Mouse (Mus musculus): ENCODE results near the gene Vti1a.

The Vti1a gene

DNA sequence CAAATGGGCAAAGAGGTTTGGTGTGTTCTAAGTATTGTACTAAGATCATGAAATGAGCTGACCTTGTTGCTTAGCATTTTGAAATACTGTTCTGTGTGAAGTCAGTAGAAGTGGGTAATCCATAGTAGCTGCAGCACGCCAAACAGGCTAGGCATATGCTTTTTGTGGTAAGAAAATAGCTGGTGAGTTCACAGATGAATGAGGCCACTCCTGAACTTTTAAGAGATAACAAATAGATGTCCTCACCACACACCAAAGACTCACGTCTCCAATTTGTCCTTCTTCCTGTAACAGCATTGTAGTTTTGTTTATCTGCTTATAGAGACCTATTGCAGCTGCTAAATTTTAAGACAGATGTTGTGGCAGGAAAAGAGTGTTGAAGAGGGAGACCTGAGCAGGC is 62.8 kb downstream of the Vti1a start:
- DNase-seq (ENCODE audit: low spot score in 2 of 2), result no peak

DNA sequence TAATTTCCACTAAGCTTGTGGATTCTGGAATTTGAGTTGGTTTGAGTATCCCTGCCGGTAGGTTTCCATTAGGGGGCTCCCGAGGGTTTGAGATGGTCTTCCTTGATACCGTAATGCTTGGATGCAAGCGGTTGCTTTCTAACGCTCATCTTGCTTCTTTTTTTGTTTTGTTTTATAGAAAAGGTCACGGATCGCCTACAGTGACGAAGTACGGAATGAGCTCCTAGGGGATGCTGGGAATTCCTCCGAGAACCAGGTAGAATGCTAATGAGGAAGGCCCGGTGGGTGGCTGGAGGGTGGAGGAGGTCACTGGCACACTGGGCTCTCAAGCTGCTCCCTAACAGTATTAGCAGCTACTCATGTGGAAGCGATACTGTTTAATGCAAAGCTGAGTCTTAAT is 64.7 kb downstream of the Vti1a start:
- DNase-seq (ENCODE audit: low spot score in 2 of 2), result no peak

DNA sequence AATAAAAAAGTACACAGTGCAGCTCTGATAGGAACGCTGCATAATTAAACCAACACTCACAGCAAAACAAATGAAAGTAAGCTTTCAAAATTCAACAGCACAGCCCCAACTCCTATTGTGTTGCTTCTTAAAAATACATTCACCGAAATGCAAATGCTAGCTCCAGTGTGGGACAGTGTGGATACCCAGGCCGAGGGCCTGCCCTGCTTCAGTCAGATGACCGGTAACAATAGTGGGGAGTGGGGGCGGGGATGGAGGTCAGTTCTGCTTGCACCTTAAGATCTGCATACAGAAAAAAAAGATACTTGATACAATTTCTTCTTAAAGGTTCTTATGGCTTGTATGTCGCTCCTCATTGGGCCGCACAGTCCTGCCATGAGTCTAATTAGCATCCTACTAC is 65.2 kb downstream of the Vti1a start:
- DNase-seq (ENCODE audit: low spot score in 2 of 2), result no peak

DNA sequence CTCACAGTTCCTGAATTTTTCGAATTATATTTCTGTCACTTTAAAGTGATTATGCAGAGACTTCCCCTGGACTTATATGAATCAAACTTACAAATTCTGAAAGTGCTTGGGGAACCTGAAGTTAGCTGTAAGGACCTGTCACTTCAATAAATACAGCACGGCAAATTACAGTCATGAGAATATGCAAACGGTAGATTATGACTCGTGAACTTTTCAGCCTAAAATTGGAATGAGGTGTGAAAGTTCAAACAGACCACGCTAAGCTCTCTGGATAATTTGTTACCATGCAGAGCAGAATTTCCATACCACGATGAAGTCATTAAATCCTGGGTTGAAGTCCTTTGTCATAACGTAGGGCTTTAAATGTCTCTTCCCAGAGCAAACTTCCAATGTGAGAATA is 66.7 kb downstream of the Vti1a start:
- no peak for DNase-seq (ENCODE audit: low spot score in 2 of 2)

DNA sequence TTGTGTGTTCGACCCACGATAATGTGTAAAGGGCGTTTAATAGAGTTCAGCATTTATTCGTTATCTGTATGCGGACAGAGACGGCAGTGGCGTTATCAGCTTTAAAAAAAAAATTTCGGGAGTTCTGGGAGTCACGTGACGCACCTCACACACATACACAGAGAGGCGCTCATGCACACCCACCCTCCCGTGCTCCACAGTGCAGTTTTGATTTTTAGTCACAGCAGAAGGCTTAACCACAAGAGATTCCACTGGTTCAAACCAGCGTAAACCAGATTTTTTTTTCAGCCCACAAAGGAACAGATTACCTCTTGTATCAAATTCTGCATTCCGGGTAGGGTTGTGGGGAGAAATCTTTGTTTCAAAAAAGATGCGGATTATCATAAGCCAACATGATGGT is 68.5 kb downstream of the Vti1a start:
- DNase-seq (ENCODE audit: low spot score in 2 of 2), result no peak

DNA sequence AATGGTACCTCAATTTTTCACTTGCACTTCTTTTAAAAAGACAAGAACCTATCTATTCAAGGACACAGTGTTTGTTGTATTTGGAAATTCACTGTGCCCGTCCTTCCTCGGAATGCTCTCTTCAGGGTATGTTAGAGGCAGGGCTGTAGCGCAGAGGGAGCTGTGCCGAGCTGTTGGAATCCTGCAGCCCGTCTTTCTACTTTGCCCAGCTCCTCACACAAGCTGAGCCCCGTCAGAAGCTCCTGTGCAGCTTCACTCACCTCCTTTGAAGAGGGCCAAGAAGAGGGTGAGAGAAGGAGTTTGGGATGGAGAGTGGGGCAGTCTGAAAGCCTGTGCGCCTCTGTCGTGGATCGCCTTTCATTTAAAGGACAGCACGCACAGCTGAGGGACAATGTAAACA is 72.9 kb downstream of the Vti1a start:
- DNase-seq (ENCODE audit: low spot score in 2 of 2), result no peak

DNA sequence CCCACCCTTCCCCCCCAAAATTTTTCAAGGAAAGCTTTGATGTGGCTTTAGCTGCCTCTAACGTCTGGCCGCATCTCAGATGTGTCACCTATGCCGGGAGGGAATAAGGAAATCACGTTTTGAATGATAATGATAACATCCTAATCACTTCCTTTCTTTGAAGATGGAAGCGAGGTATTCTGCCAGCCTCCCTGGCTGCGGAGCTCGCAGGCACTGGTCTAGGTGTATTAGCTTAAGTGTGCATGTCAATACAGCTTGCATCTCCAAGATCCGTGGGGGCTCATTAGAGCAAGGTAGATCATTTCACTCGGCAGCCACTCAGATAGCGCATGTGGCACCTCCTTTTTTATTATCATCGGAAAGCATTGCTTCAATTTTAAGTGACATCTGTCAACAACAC is 74.2 kb downstream of the Vti1a start:
- no peak for DNase-seq (ENCODE audit: low spot score in 2 of 2)

DNA sequence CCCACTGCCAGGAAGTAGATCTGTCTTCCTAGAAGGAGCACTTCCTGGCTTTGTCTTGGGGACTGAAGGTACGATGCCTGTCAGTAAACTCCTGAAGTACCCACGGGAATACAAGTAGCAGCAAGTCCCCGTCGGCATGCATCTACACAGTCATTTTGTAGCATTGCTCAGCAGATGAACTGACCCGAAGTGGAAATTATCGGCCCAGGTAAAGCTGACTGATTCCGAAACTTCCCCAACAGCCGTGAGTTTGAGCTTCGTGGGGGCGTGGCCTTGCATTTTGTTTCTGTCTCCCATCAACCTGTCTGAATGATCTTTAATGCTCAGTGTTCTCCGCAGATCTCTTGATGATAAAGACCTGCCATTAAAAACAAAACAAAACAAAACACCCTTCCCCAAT is 85.5 kb downstream of the Vti1a start:
- no peak for DNase-seq (ENCODE audit: low spot score in 2 of 2)

DNA sequence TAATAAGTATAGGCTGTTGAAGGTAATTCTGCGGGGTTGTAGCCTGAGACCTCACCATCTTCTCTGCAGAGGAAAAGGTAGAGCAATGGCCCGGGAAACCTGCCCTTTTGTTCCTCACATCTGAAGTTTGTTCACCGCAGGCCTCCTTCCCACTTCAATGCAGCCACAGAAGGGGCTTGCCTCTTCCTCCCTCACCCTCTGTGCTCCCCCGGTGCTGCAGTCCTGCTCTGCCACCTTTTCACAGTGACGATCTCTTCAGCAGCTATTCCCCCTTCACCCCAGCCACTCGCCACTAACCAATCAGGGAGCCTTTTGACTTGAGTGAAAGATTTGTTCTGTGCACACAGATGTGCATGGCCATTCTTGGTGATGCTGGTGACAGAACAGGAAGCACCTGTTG is 92.4 kb downstream of the Vti1a start:
- DNase-seq (ENCODE audit: low spot score in 2 of 2), result no peak

DNA sequence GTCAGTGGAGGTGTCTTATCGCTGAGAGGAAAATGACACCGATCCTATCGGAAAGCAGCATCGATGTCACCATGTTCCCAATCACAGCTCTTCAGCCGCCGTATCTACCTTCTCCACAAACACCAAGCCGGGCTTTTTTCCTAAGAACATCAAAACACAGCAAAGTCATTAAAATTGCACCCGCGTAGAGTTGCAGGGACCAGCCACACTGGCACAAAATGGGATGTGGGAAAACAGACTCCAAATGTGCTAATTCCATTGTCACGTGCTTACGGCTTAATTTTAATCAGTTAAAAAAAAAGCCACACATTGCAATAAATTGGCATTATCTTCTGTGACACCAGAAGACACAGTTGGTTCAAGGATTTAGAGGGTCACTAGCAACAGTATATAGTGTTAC is 95.3 kb downstream of the Vti1a start:
- no peak for DNase-seq (ENCODE audit: low spot score in 2 of 2)

DNA sequence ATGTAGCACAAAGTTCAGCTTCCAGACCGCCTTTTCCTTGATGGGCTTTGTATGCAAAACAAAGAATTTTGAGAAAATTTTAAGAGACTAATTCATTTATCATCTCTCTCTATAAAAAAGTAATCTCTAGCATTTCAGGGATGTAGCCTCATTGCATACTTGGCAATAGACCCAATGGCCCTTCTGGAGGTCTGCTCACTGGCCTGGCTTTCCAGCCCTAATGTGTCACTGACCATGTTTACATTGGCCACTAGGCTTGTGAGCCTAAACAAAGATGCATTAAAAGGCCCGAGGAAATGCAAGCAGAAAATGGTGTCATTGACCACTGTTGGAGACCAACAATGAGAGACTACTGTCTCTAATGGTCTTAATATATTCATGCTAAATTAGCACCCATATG is 95.8 kb downstream of the Vti1a start:
- DNase-seq (ENCODE audit: low spot score in 2 of 2), result no peak

DNA sequence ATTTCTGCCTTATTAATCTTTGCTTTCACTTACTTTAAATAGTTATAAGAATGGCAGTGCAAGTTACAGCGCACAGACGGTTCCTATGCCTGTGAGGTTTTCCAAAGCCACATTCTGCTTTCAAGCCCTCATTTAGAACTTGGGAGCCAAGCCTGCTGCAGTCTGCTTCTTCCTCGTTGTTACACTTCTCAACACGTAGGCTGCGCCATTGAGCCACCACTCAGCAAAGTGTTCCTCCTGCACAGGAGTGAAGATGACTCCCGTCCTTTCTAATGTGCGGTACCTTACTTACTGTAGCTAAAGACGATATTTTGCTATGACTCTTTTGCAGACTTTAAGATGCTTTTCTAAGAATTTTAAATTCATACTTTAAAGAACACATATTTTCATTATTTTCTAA is 98.0 kb downstream of the Vti1a start:
- DNase-seq (ENCODE audit: low spot score in 2 of 2), result peak; percentile 64 to 78

DNA sequence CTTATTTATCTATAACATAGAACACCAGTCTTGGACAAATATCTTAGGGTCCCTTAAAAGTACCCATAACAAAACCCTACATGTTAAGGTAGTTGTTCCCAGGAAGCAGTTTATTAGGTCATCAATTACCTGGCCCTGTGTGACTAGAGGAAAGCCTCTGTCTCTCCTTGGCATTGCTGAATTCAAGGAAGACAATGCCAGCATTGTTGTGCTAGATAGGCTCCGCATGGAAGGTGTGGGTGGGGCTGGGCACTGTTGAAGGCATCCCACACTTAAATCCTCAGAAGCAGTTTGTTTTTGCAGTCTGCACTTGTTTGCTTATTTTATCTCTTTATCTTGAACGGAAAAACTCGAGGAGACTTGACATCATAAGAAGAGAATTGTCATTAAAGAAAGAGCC is 102.7 kb downstream of the Vti1a start:
- DNase-seq (ENCODE audit: low spot score in 2 of 2), result no peak

DNA sequence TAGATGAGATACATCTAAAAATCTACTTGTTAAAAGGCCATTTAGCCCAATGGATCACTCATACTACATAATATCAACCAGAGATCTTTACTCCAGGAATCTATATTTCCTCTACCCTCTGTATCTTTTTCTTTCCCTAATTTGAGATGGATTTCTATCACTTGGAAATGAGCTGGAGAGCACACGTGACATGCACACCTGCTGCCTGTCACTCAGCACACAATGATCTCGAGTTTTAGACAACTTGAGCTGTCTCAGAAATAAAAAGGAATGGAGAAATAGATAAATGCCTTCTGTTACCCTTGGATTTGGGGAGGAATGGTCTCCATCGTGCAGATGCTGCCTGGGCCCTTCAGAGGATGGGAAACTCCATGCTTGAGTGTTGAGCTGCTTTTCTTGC is 103.9 kb downstream of the Vti1a start:
- DNase-seq (ENCODE audit: low spot score in 2 of 2), result no peak

DNA sequence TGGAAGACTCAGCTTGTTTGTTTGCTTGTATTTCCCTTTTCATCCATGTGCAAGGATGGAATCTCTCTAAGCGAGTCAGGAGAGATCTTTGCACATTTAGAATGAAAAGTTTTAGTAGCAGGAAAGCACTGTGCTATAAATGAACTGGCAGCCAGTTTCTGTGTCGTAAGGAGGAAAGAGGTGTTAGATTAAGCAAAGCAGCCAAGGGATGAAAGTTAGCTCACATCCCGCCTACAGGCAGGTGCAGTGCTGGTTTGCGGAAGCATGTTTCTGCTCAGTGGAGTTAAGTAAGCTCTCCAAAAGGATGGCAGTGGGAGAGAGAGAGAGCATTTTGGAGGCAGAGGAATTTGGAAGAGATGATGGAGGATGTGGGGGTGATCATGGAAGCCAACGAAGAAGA is 105.7 kb downstream of the Vti1a start:
- DNase-seq (ENCODE audit: low spot score in 2 of 2), result peak; percentile 50 to 72

DNA sequence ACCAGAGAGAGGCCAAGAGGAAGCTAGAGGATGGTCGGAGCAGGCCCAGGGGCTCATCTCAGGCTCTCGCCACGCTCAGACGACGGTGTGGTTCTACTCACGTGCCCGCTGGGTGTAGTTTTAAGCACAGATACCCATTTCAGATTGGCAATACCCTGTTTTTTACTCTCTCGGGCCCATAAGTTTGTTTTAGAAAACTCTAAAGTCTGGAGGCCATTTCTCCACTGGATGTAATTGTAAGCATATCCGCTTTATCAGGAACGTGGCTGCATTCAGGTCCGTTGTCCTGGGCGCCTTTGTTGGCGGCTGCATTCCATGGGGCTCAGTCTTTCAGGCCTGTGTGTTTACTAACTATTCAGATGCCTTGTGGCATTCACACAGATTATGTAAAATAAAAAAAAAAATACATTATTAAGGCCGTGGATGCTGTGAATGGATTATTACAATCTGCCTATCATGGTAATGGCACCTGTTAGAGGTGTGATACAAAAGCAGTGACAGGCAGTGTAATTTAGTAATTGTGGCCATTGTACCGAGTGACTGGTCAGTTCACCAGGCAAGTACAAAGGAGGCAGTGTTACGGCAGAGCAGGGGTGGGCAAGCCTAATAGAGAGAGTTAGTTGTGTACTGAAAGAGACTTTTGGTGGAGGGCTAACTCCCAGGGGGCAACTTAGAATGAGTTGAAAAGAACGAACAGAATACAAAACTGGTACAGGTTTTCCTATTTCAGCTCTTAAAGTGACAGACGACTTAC is 106.4 kb downstream of the Vti1a start:
- no peak for DNase-seq (ENCODE audit: low spot score in 2 of 2)

DNA sequence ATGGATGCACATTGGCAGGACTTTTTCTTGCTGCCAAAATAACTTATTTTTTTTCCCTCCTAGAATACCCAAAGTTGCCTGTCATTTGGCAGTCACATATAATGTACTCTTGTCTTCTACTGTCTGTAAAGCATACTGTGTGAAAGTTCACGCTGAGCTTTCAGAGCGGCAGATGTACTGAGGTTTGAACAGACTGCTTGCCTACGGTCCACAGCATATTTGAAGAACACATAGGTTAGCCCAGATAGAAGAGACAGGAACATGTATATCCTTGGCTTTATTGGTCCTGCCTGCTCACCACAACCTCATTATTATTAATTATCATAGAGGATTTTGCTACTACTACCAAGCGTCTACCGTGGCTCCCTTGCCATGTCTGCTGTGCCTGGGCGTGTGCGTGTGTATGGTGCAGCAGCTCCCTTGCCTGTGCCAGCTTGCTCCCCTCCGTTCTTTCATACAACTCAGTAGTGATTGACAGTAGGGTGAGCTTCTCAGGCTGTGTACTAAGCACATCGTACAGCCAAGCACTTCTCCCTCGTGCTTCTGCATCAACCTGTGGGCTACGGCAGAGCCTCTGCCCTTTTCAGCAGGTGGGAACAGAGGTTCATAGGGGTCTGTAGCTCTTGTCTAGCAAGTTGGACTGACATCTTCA is 107.1 kb downstream of the Vti1a start:
- DNase-seq (ENCODE audit: low spot score in 2 of 2), result no peak

DNA sequence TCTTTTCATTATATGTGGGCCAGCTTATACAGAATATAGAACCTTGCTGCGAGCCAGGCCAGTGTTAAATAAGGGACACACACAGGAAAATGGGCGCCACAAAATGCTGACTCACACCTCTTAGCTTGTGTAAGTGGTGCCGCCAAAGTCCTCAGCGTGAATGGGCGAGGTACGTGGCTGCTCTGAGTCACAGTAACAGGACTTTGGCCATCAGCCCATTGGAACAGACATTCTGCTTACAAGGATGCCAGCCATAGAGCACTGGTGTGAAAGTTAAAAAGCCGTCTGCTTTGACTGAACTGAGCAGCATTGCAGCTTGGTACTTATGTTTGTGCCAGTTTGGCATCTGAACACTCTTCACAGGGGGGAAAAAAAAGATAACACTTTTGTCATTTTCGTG is 107.9 kb downstream of the Vti1a start:
- peak; percentile 78 to 85 for DNase-seq (ENCODE audit: low spot score in 2 of 2)

DNA sequence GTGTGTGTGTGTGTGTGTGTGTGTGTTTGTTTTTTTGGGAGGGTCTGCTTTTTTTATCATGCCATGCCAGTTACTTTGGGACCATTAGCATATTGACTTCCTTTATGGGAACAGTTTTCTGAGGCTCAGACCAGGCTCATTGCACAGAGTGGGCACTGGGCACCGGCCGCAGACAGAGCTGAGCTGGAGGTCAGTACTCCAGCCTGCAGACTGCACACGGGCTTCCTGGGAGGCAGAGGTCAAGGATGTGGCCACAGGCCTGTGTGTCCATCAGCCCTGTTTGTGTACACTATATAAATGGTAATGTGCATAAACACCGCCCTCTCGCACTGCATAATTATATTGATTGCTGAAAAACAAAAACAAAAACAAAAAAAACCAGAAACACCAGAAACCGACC is 108.4 kb downstream of the Vti1a start:
- no peak for DNase-seq (ENCODE audit: low spot score in 2 of 2)

DNA sequence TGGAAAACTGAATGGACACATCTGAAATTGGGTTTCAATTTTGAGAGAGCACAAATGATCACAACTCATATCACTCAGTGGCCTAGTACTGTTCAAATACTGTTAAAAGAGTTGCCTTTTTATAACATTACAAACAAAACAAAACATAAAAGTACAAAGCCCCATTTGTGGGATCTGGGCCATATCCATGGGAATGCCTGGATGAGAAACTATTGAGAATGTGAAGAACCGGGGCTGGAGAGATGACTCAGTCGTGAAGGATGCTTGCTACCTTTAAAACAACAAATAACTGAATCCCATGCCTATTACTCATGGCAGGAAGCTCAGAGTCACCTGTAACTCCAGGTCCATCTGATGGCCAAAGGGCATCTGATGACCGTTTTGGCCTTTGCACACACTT is 124.2 kb downstream of the Vti1a start:
- DNase-seq (ENCODE audit: low spot score in 2 of 2), result no peak

DNA sequence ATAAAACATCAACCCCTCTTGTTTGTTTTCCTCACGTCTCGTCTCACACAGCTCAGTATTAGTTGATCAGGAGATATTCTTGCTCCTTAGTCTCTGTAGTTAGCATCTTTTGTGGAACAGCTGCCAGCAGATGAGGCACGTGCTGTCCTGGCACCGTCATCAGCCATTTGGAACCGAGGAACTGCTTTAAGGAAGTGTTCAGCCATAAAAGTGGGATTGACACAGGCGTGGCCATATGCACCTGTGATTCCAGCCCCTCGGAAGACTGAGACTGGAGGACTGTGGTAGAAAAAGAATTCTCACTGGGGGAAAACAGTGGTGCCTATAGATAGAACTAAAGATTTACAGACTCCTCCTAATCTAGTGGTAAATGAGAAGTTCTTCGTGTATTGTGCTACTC is 127.5 kb downstream of the Vti1a start:
- no peak for DNase-seq (ENCODE audit: low spot score in 2 of 2)

DNA sequence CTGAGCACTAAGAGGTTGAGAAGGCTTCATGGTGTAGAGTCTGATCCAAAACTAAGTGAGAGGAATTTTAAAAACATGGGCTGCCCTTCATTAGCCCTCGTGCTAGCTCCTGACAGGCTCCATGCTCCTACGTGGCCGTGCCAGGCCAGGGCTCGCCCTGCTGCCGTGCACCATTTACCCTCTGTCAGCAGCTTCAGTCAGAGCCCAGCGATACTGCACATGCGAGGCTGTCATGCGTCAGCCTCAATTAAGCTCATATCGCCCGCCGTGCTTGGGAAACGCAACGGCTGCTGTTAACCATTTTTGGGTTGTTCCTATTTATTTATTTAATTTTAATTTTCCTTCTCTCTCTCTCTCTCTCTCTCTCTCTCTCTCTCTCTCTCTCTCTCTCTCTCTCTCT is 133.0 kb downstream of the Vti1a start:
- no peak for DNase-seq (ENCODE audit: low spot score in 2 of 2)

DNA sequence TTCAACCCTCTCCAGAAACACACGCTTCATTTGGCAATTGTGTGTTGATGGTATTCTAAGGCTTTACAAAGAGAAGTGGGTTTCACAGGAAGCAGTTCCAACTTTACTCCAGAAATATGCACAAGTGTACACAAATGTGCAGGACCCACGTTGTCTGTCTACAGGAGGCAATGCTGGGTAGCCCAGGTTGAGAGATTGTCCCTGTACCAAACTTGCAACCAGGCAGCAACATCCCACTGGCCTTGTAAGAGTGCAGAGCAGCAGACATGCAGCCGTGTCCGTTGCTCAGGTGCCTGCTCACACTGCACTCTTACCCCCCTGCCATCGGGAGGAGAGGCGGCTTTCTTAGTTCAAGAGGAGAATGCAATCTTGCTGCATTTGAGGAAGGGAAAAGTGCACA is 133.4 kb downstream of the Vti1a start:
- no peak for DNase-seq (ENCODE audit: low spot score in 2 of 2)
